Mouse (Mus musculus) mesoderm, embryonic 11.5 days (tissue): ENCODE measurements around the gene Tsr2.

Source experiments
- DNase-seq: peaks from one replicate; pipeline ENCODE4 v3.0.0-alpha.2; 2012; ENCODE audit warnings: low read depth, low spot score

The Tsr2 gene

GRCm38 (mm10) chrX:151096171-151097058, at the start of gene Tsr2:
Gene Tsr2 (minus strand): TSS chrX:151096543.
- DNase-seq, result peak; percentile 79

- DNase-seq, result peak; percentile 41
Measured at GRCm38 (mm10) chrX:151132785-151133184, 36.4 kb upstream of the Tsr2 start.

- DNase-seq, result no peak
Measured at GRCm38 (mm10) chrX:151130493-151130892, 34.1 kb upstream of the Tsr2 start.

- DNase-seq, result no peak
Measured at GRCm38 (mm10) chrX:151123933-151124332, 27.6 kb upstream of the Tsr2 start.

GRCm38 (mm10) chrX:151117432-151117831, 21.1 kb upstream of the Tsr2 start:
- no peak for DNase-seq

GRCm38 (mm10) chrX:151116795-151117194, 20.5 kb upstream of the Tsr2 start:
- DNase-seq, result peak; percentile 34

GRCm38 (mm10) chrX:151107301-151108067, 11.1 kb upstream of the Tsr2 start:
- DNase-seq, result no peak

- no peak for DNase-seq
Measured at GRCm38 (mm10) chrX:151087418-151087817, 8.9 kb downstream of the Tsr2 start.

- DNase-seq, result no peak
Measured at GRCm38 (mm10) chrX:151085599-151085998, 10.7 kb downstream of the Tsr2 start.

- no peak for DNase-seq
Measured at GRCm38 (mm10) chrX:151076941-151077485, 19.3 kb downstream of the Tsr2 start.

- no peak for DNase-seq
Measured at GRCm38 (mm10) chrX:151076007-151076406, 20.3 kb downstream of the Tsr2 start.

GRCm38 (mm10) chrX:151067876-151068275, 28.5 kb downstream of the Tsr2 start:
- DNase-seq, result no peak

- DNase-seq, result no peak
Measured at GRCm38 (mm10) chrX:151066071-151066666, 30.2 kb downstream of the Tsr2 start.

- no peak for DNase-seq
Measured at GRCm38 (mm10) chrX:151061615-151062299, 34.6 kb downstream of the Tsr2 start.

GRCm38 (mm10) chrX:151059346-151059745, 37.0 kb downstream of the Tsr2 start:
- DNase-seq, result no peak

GRCm38 (mm10) chrX:151055559-151055958, 40.8 kb downstream of the Tsr2 start:
- no peak for DNase-seq

- DNase-seq, result no peak
Measured at GRCm38 (mm10) chrX:151054489-151054888, 41.9 kb downstream of the Tsr2 start.

GRCm38 (mm10) chrX:151050337-151050736, 46.0 kb downstream of the Tsr2 start:
- no peak for DNase-seq

GRCm38 (mm10) chrX:151049661-151050215, 46.6 kb downstream of the Tsr2 start:
- no peak for DNase-seq

- no peak for DNase-seq
Measured at GRCm38 (mm10) chrX:151047431-151048058, 48.8 kb downstream of the Tsr2 start.
